Mouse (Mus musculus): ENCODE data around the gene Frk. TPM values are rescaled to one million over a fixed set of nuclear protein-coding genes. Genes with fewer than 3 reads are reported as not detected.

The Frk gene
- polyA plus RNA-seq, 1 experiment, result 0.25 TPM

GRCm38 (mm10) chr10:34508593-34508992, 25.4 kb downstream of the Frk start:
- TF ChIP-seq CTCF (IDR thresholded peaks at IDR 0.05; ENCODE audit: extremely low read depth, insufficient read depth, low read length) (no peak), POLR2A (IDR thresholded peaks at IDR 0.05; ENCODE audit: extremely low read depth, insufficient read depth, low read length) (no peak)
- Histone ChIP-seq H3K4me1 (ENCODE audit: control insufficient read depth, insufficient read depth, low read length) (no peaks in the 10 kb centered on the region), H3K27ac (ENCODE audit: insufficient read depth, low read length) (no peak overlapping the region), H3K4me3 (ENCODE audit: insufficient read depth, low read length) (no peak overlapping the region)

- Histone ChIP-seq H3K4me3 (ENCODE audit: insufficient read depth, low read length) (no peak overlapping the region), H3K27ac (ENCODE audit: insufficient read depth, low read length) (no peak overlapping the region), H3K4me1 (ENCODE audit: control insufficient read depth, insufficient read depth, low read length) (no peaks in the 10 kb centered on the region)
- TF ChIP-seq POLR2A (IDR thresholded peaks at IDR 0.05; ENCODE audit: extremely low read depth, insufficient read depth, low read length), result no peak
- no peak for TF ChIP-seq CTCF (IDR thresholded peaks at IDR 0.05; ENCODE audit: extremely low read depth, insufficient read depth, low read length)
Observed at GRCm38 (mm10) chr10:34509256-34509655, 26.1 kb downstream of the Frk start.

- no peaks in the 10 kb centered on the region for H3K4me1 ChIP-seq (ENCODE audit: control insufficient read depth, insufficient read depth, low read length)
- H3K27ac ChIP-seq (ENCODE audit: insufficient read depth, low read length), result no peak overlapping the region
- TF ChIP-seq CTCF (IDR thresholded peaks at IDR 0.05; ENCODE audit: extremely low read depth, insufficient read depth, low read length) (no peak), POLR2A (IDR thresholded peaks at IDR 0.05; ENCODE audit: extremely low read depth, insufficient read depth, low read length) (no peak)
- no peak overlapping the region for H3K4me3 ChIP-seq (ENCODE audit: insufficient read depth, low read length)
Observed at GRCm38 (mm10) chr10:34511192-34511591, 28.0 kb downstream of the Frk start.

- no peak for TF ChIP-seq POLR2A (IDR thresholded peaks at IDR 0.05; ENCODE audit: extremely low read depth, insufficient read depth, low read length)
- no peak for TF ChIP-seq CTCF (IDR thresholded peaks at IDR 0.05; ENCODE audit: extremely low read depth, insufficient read depth, low read length)
- H3K27ac ChIP-seq (ENCODE audit: insufficient read depth, low read length), result no peak overlapping the region
Observed at GRCm38 (mm10) chr10:34512551-34512950, 29.4 kb downstream of the Frk start.

GRCm38 (mm10) chr10:34525598-34525997, 42.4 kb downstream of the Frk start:
- H3K27ac ChIP-seq (ENCODE audit: insufficient read depth, low read length), result no peak overlapping the region
- no peak for TF ChIP-seq POLR2A (IDR thresholded peaks at IDR 0.05; ENCODE audit: extremely low read depth, insufficient read depth, low read length)
- TF ChIP-seq CTCF (IDR thresholded peaks at IDR 0.05; ENCODE audit: extremely low read depth, insufficient read depth, low read length), result no peak
- no peaks in the 10 kb centered on the region for H3K4me1 ChIP-seq (ENCODE audit: control insufficient read depth, insufficient read depth, low read length)
- H3K4me3 ChIP-seq (ENCODE audit: insufficient read depth, low read length), result no peak overlapping the region

More at GRCm38 (mm10) chr10:34512551-34512950, 29.4 kb downstream of the Frk start:
- Histone ChIP-seq H3K4me3 (ENCODE audit: insufficient read depth, low read length) (no peak overlapping the region), H3K4me1 (ENCODE audit: control insufficient read depth, insufficient read depth, low read length) (no peaks in the 10 kb centered on the region)

GRCm38 (mm10) chr10:34531766-34532165, 48.6 kb downstream of the Frk start:
- Histone ChIP-seq H3K4me1 (ENCODE audit: control insufficient read depth, insufficient read depth, low read length) (no peaks in the 10 kb centered on the region), H3K27ac (ENCODE audit: insufficient read depth, low read length) (no peak overlapping the region), H3K4me3 (ENCODE audit: insufficient read depth, low read length) (no peak overlapping the region)
- no peak for TF ChIP-seq POLR2A (IDR thresholded peaks at IDR 0.05; ENCODE audit: extremely low read depth, insufficient read depth, low read length)
- no peak for TF ChIP-seq CTCF (IDR thresholded peaks at IDR 0.05; ENCODE audit: extremely low read depth, insufficient read depth, low read length)

- H3K27ac ChIP-seq (ENCODE audit: insufficient read depth, low read length), result no peak overlapping the region
Observed at GRCm38 (mm10) chr10:34532507-34532906, 49.3 kb downstream of the Frk start.

GRCm38 (mm10) chr10:34540687-34541086, 57.5 kb downstream of the Frk start:
- no peak for TF ChIP-seq POLR2A (IDR thresholded peaks at IDR 0.05; ENCODE audit: extremely low read depth, insufficient read depth, low read length)
- no peak for TF ChIP-seq CTCF (IDR thresholded peaks at IDR 0.05; ENCODE audit: extremely low read depth, insufficient read depth, low read length)
- no peaks in the 10 kb centered on the region for H3K4me1 ChIP-seq (ENCODE audit: control insufficient read depth, insufficient read depth, low read length)
- H3K27ac ChIP-seq (ENCODE audit: insufficient read depth, low read length), result no peak overlapping the region
- H3K4me3 ChIP-seq (ENCODE audit: insufficient read depth, low read length), result no peak overlapping the region

More at GRCm38 (mm10) chr10:34532507-34532906, 49.3 kb downstream of the Frk start:
- Histone ChIP-seq H3K4me1 (ENCODE audit: control insufficient read depth, insufficient read depth, low read length) (no peaks in the 10 kb centered on the region), H3K4me3 (ENCODE audit: insufficient read depth, low read length) (no peak overlapping the region)
- TF ChIP-seq CTCF (IDR thresholded peaks at IDR 0.05; ENCODE audit: extremely low read depth, insufficient read depth, low read length) (no peak), POLR2A (IDR thresholded peaks at IDR 0.05; ENCODE audit: extremely low read depth, insufficient read depth, low read length) (no peak)

GRCm38 (mm10) chr10:34541717-34542490, 58.7 kb downstream of the Frk start:
- Histone ChIP-seq H3K4me3 (ENCODE audit: insufficient read depth, low read length) (no peak overlapping the region), H3K27ac (ENCODE audit: insufficient read depth, low read length) (no peak overlapping the region), H3K4me1 (ENCODE audit: control insufficient read depth, insufficient read depth, low read length) (no peaks in the 10 kb centered on the region)
- TF ChIP-seq POLR2A (IDR thresholded peaks at IDR 0.05; ENCODE audit: extremely low read depth, insufficient read depth, low read length) (no peak), CTCF (IDR thresholded peaks at IDR 0.05; ENCODE audit: extremely low read depth, insufficient read depth, low read length) (no peak)

GRCm38 (mm10) chr10:34550612-34551011, 67.4 kb downstream of the Frk start:
- no peaks in the 10 kb centered on the region for H3K4me1 ChIP-seq (ENCODE audit: control insufficient read depth, insufficient read depth, low read length)
- H3K4me3 ChIP-seq (ENCODE audit: insufficient read depth, low read length), result no peak overlapping the region
- TF ChIP-seq CTCF (IDR thresholded peaks at IDR 0.05; ENCODE audit: extremely low read depth, insufficient read depth, low read length), result no peak
- no peak for TF ChIP-seq POLR2A (IDR thresholded peaks at IDR 0.05; ENCODE audit: extremely low read depth, insufficient read depth, low read length)

More at GRCm38 (mm10) chr10:34550612-34551011, 67.4 kb downstream of the Frk start:
- H3K27ac ChIP-seq (ENCODE audit: insufficient read depth, low read length), result no peak overlapping the region

Data from cortical plate, adult 2 months (tissue).